Mouse (Mus musculus): ENCODE data around the gene Stk40.

DNA sequence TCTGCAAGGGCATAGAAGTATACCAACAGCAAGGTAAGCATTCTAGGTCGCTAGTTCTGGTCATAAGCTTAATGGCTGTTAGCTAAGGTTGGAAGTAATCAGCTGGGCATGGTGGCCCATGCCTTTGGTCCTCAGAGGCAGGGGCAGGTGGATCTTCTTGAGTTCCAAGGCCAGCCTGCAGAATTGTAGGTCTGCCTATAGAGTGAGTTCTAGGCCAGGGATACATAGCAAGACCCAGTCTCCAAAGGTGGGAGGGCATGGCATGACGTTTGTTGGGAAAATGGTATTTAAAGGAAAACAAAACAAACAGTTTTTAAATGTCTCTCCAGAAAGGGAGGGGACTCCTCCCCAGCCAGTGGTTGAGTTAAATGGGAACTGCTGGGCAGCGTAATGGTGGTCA lies 3.0 kb upstream of the Stk40 start:
- no peak for TF ChIP-seq CTCF (IDR thresholded peaks at IDR 0.05)
- no peak for TF ChIP-seq EP300 (IDR thresholded peaks at IDR 0.05)
